Mouse (Mus musculus) limb, embryonic 14.5 days (tissue): ENCODE results near the gene Myl6. TPM values are rescaled to one million over a fixed set of nuclear protein-coding genes. Genes with fewer than 3 reads are reported as not detected.

Source experiments
- ATAC-seq: fragments of 200-750 bp; cut with Nextera tagmentation; 2 replicates; pipeline ENCODE4 v1.8.0; 2017; ENCODE audit warnings: low read depth, moderate number of reproducible peaks, moderate TSS enrichment; ENCODE audit not compliant: low FRiP score
- DNase-seq: peaks from one replicate; pipeline ENCODE4 v3.0.0-alpha.2; 2015; ENCODE audit warnings: low spot score
- H3K27ac ChIP-seq: fragments of 300-500 bp; sonication (generic); replicated peaks from 2 replicates; pipeline ENCODE4 v1.5.1; 2014; ENCODE audit warnings: low read depth, mild to moderate bottlenecking, low read length, moderate library complexity, mixed read lengths
- H3K27me3 ChIP-seq: fragments of 300-500 bp; sonication (generic); 2 replicates; pipeline ENCODE4 v1.6.1; 2014; ENCODE audit warnings: low read length, mixed read lengths; ENCODE audit not compliant: control insufficient read depth, insufficient read depth
- H3K36me3 ChIP-seq: fragments of 300-500 bp; sonication (generic); 2 replicates; pipeline ENCODE4 v1.6.1; 2014; ENCODE audit warnings: mild to moderate bottlenecking, low read length, moderate library complexity, mixed read lengths; ENCODE audit not compliant: control insufficient read depth, insufficient read depth
- H3K4me1 ChIP-seq: fragments of 300-500 bp; sonication (generic); 2 replicates; pipeline ENCODE4 v1.6.1; 2014; ENCODE audit warnings: antibody characterized with exemption, low read length, mixed read lengths; ENCODE audit not compliant: control insufficient read depth, insufficient read depth
- H3K4me2 ChIP-seq: fragments of 300-500 bp; sonication (generic); replicated peaks from 2 replicates; pipeline ENCODE4 v1.6.1; 2014; ENCODE audit warnings: low read depth, mild to moderate bottlenecking, low read length, moderate library complexity; ENCODE audit not compliant: severe bottlenecking
- H3K4me3 ChIP-seq: fragments of 300-500 bp; sonication (generic); replicated peaks from 2 replicates; pipeline ENCODE4 v1.5.1; 2014; ENCODE audit warnings: low read length
- H3K9ac ChIP-seq: fragments of 300-500 bp; sonication (generic); 2 replicates; pipeline ENCODE4 v1.6.1; 2014; ENCODE audit warnings: mild to moderate bottlenecking, low read depth, low read length, moderate library complexity; ENCODE audit not compliant: severe bottlenecking
- H3K9me3 ChIP-seq: fragments of 300-500 bp; sonication (generic); 2 replicates; pipeline ENCODE4 v1.6.1; 2016; ENCODE audit warnings: low read length; ENCODE audit not compliant: control insufficient read depth
- POLR2A ChIP-seq: fragments of 200-500 bp; IDR thresholded peaks from 2 replicates; pipeline ENCODE4 v1.8.0; 2012; ENCODE audit warnings: inconsistent platforms, mild to moderate bottlenecking, moderate library complexity, borderline replicate concordance; ENCODE audit not compliant: insufficient read depth, insufficient read length; ENCODE audit errors: extremely low read depth
- WGBS: fragments of 180-500 bp; shearing (Covaris S2); extraction: QIAGEN DNeasy Blood & Tissue Kit; methylation state at CpG from one replicate; pipeline ENCODE4 v1.1.7; 2014; 5-methylcytosine and 5-hydroxymethylcytosine counted together
- polyA plus RNA-seq, 2 experiments: library from polyadenylated mRNA; depleted of rRNA in 1 of 2; stranded (reverse) in 1 of 2; unstranded in 1 of 2; fragments of >200 nt; fragmentation: Nextera tagmentation in 1 of 2; extraction: Ambion mirVana in 1 of 2; gene quantifications; 2 replicates each; pipeline versions ENCODE4 v1.2.1 to v1.2.3; 2012 to 2014

Myl6 gene
- polyA plus RNA-seq, 2 experiments, result 1,105 to 1,623 TPM

GRCm38 (mm10) chr10:128489785-128490184 lies 4.2 kb downstream of the Myl6 start:
- Histone ChIP-seq H3K9ac (no peak overlapping the region), H3K9me3 (no peaks in the 10 kb centered on the region), H3K4me3 (no peak overlapping the region), H3K27me3 (no peaks in the 10 kb centered on the region), H3K27ac (no peak overlapping the region; the same call in 1 of the 2 replicates), H3K4me2 (no peak overlapping the region), H3K4me1 (peaks cover 13% of the 10 kb centered on the region), H3K36me3 (peaks cover 68% of the 10 kb centered on the region)
- WGBS, result 49% methylated on average over 4 of the region's 4 CpGs
- TF ChIP-seq POLR2A, result no peak
- ATAC-seq, result no peak
- DNase-seq, result no peak

- Histone ChIP-seq H3K4me1 (peaks cover 10% of the 10 kb centered on the region; the same call in 1 of the 2 replicates), H3K4me3 (no peak overlapping the region), H3K4me2 (no peak overlapping the region), H3K9me3 (no peaks in the 10 kb centered on the region), H3K27me3 (no peaks in the 10 kb centered on the region), H3K36me3 (peaks cover 72% of the 10 kb centered on the region), H3K9ac (no peak overlapping the region), H3K27ac (no peak overlapping the region)
- DNase-seq, result no peak
- ATAC-seq, result no peak
- TF ChIP-seq POLR2A, result no peak
- WGBS, result 72% methylated on average over 5 of the region's 5 CpGs
Measured at GRCm38 (mm10) chr10:128489380-128489779, 4.6 kb downstream of the Myl6 start.

GRCm38 (mm10) chr10:128488776-128489175 lies 5.2 kb downstream of the Myl6 start:
- no peaks in the 10 kb centered on the region for H3K9me3 ChIP-seq
- no peak for DNase-seq
- no peak overlapping the region for H3K4me2 ChIP-seq
- H3K36me3 ChIP-seq, result peaks cover 78% of the 10 kb centered on the region
- 71% methylated on average over 4 of the region's 4 CpGs for WGBS
- no peak overlapping the region for H3K27ac ChIP-seq
- no peak overlapping the region for H3K9ac ChIP-seq
- no peak for TF ChIP-seq POLR2A
- no peaks in the 10 kb centered on the region for H3K27me3 ChIP-seq
- no peak for ATAC-seq
- H3K4me1 ChIP-seq, result peaks cover 10% of the 10 kb centered on the region; the same call in 1 of the 2 replicates
- H3K4me3 ChIP-seq, result no peak overlapping the region

GRCm38 (mm10) chr10:128487861-128488712 lies 5.9 kb downstream of the Myl6 start:
- no peak overlapping the region for H3K27ac ChIP-seq
- no peaks in the 10 kb centered on the region for H3K27me3 ChIP-seq
- no peaks in the 10 kb centered on the region for H3K9me3 ChIP-seq
- no peak overlapping the region for H3K4me3 ChIP-seq
- H3K9ac ChIP-seq, result no peak overlapping the region; the same call in 1 of the 2 replicates
- 93% methylated on average over 22 of the region's 22 CpGs for WGBS
- no peak for ATAC-seq
- H3K36me3 ChIP-seq, result peaks cover 84% of the 10 kb centered on the region
- TF ChIP-seq POLR2A, result no peak
- H3K4me1 ChIP-seq, result peaks cover 10% of the 10 kb centered on the region; the same call in 1 of the 2 replicates
- no peak overlapping the region for H3K4me2 ChIP-seq
- no peak for DNase-seq

- DNase-seq (no peak), ATAC-seq (no peak)
- Histone ChIP-seq H3K9ac (no peak overlapping the region), H3K4me3 (no peak overlapping the region), H3K27me3 (no peaks in the 10 kb centered on the region), H3K9me3 (no peaks in the 10 kb centered on the region), H3K36me3 (peaks cover 95% of the 10 kb centered on the region), H3K27ac (no peak overlapping the region), H3K4me2 (no peak overlapping the region), H3K4me1 (peaks cover 4% of the 10 kb centered on the region; the same call in 1 of the 2 replicates)
- TF ChIP-seq POLR2A, result no peak
- 90% methylated on average over 7 of the region's 7 CpGs for WGBS
Measured at GRCm38 (mm10) chr10:128486370-128486769, 7.6 kb downstream of the Myl6 start.
